Mouse (Mus musculus): ENCODE data around the gene Slc36a2.

Slc36a2 gene

DNA sequence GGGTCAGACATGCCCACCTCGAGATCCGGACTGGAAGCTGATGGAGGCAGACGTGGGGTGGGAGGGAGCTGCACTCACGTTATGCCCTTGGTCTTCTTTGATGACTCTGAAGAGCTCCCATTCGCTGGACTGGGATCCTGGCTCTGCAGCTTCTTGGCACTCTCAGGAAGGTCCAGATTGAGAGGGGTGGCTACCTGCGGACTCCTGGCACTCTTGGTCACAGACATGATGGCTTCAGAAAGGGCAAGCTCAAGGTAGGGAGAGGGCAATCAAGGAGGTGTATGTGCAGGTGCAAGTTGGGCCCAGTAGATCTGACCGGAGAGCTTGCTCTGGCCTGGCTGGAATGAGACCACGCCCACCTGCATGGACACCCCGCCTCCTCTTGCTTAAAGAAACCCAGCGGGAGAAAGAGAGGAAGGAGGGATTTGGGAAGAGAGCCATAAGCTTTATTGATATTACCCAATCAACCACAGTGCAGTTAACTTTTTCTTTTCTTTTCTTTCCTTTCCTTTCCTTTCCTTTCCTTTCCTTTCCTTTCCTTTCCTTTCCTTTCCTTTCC lies at the start of gene Slc36a2:
Slc36a2 (minus strand) TSS at position 345 of the 559 bp plus-strand sequence.
- DNase-seq, result peak; percentile 90

DNA sequence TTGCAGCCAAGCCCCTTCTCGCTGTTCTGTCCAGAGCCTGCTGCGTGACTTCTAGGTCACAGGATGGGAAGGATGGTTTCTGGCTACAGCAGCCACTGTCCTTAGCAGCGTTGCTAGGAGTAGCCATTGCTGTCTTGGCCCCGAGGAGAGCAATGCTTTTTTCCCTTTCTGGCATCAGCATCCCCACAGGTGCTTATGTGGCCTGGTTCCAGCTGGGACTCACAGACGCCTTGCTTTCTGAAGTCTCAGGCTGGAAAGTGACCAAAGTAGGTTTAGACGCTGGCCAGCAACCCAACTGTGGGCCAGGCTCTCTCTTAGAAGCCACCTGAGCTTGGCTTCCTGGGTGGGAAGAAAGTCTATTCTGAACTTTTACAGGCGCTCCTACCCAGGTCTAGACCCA lies 49.4 kb upstream of the Slc36a2 start:
- peak; percentile 86 for DNase-seq

DNA sequence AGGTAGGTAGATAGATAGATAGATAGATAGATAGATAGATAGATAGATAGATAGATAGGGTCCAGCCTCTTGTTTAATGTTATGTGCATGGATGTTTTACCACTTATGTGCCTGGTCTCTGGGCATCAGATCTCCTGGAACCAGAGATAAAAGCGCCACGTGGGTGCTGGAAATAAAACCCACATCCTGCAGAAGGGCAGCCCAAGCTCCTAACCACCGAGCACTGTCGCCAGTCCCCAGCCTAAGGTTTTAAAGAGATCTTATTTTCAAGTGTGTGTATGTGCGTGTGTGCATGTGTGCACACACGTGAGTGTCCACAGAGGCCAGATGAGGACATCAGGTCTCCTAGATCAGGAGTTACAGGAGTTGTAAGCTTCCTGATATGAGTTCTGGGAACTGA lies 46.2 kb upstream of the Slc36a2 start:
- no peak for DNase-seq

- DNase-seq, result no peak
These were observed 36.4 kb upstream of the Slc36a2 start for GRCm38 (mm10) chr11:55221306-55221705.

- DNase-seq, result no peak
These were observed 33.6 kb upstream of the Slc36a2 start for GRCm38 (mm10) chr11:55218473-55218872.

DNA sequence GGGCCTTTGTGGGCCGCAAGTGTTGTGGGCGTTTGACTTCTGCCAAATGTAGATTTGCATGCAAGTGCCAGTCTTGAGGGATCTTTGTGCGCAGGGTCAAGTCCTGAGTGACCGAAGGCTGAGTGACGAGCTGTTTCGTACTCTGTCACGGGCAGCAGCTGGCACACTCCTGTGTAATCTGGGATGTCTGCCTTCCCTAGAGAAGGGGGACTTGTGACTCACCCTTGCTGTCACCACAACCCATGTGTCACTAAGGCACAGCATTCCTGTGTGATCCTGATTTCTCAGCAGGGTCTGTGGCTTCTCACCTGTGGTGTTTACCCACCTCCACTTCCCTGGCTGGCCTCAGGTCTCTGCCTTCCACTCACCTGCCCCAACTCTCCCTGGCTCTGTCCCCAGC lies 33.0 kb upstream of the Slc36a2 start:
- DNase-seq, result no peak

DNA sequence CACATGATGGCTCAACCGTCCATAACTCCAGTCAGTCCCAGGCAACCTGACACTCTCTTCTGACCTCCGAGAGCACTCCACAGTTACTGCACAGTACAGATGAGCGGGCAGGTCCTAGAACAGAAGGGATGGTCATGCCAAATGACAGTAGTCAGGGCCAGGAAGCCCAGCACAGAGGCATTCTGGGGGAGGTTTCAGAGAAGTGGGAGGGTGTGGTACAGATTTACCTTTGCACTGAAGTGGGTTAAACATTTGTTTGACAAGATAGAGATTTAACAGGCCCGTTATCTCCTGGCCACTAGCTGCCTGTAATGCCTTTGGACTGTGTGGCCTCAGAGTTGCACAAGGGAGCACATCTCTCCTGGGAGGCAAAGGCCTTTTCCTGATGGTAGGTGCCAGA lies 32.5 kb upstream of the Slc36a2 start:
- no peak for DNase-seq

DNA sequence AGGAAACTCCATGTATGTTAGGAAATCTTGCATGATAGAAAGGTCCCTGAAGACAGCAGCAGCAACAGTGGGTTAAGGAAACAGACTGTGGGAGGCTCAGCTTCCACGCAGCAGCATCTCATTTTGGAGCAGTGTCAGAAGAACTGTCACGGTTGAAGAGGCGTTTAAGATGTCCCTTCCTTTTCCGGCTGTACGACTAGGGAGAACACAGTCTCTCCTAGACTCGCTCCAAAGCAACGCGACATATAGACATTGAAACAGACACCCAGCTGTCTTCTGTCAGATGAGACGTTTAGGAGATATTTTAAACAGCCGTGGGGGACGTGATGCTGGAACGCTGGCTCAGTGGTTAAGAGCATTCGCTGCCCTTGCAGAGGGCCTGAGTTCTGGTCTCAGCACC lies 32.0 kb upstream of the Slc36a2 start:
- no peak for DNase-seq

- DNase-seq, result no peak
These were observed 31.2 kb upstream of the Slc36a2 start for GRCm38 (mm10) chr11:55216061-55216460.

DNA sequence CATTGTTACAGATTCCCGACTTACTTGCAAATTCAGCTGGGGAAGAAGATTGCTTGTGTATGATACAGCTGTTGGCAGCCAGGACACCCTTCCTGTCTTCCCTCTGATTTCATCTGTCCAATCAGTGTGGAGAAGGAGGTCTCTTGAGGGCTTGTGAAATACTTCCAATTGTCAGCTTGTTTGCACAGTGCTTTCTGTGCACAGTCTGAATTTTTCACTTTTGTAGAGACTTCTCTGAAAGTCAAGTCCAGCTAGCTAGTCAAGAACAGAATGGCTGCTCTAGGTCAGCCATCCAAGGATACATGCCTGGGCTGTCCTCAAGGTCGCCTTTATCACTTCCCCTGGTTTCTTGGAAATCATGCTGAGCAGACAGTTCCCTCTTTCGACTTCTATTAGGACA lies 30.1 kb upstream of the Slc36a2 start:
- DNase-seq, result no peak

GRCm38 (mm10) chr11:55214161-55214560 lies 29.3 kb upstream of the Slc36a2 start:
- no peak for DNase-seq

GRCm38 (mm10) chr11:55213518-55213917 lies 28.6 kb upstream of the Slc36a2 start:
- no peak for DNase-seq

DNA sequence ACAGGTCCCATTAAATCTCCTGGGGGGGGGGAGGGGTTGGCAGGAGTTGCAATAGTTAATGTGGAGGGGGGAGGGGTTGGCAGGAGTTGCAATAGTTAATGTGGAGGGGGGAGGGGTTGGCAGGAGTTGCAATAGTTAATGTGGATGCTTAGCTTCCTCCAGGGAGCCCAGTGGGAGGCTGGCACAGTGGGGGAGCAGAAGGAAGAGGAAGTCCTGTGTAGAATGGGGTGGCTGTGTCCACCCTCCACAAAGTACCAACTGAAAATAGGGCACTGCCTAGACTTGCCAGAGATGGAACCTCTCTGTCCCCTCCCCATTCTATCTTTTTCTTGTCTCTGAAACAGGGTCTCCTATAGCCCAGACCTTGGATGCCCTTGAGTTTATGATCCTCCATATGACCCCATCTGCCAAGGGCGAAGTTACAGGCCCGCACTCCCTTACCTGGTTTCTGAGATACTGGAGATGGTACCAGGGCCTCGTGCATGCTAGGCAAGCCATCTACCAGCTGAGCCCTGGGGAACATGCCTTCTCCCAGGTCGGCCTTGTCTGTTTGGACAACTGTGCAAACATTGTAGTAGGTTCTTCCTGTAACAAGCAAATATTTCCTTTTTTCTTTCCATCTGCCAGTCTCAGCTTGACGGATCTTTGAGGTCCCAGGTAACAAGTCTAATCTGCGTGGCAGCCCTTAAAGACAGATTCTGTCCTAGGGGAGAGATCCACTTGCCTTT lies 24.9 kb upstream of the Slc36a2 start:
- DNase-seq, result no peak

GRCm38 (mm10) chr11:55209032-55209431 lies 24.2 kb upstream of the Slc36a2 start:
- no peak for DNase-seq

- no peak for DNase-seq
These were observed 23.3 kb upstream of the Slc36a2 start for GRCm38 (mm10) chr11:55208001-55208690.

DNA sequence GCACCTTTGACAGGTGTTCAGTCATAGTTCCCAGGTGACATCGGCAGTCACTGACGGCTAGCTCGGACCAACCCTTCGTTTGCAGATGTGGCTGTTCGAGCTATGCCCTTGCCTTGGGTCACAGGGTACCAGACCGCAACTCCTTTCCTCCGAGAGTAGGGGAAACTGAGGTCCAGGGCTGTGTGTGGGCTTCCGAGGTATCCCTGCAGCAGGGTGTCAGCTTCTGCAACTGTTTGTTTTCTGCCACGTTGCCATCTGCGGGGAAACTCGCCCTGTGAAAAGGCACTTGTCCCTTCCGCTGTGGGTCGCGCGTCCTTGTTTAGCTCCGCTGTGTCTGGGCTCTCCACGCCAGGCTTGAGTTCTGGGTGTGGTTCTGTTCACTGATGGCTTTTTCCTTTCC lies 19.7 kb upstream of the Slc36a2 start:
- no peak for DNase-seq

DNA sequence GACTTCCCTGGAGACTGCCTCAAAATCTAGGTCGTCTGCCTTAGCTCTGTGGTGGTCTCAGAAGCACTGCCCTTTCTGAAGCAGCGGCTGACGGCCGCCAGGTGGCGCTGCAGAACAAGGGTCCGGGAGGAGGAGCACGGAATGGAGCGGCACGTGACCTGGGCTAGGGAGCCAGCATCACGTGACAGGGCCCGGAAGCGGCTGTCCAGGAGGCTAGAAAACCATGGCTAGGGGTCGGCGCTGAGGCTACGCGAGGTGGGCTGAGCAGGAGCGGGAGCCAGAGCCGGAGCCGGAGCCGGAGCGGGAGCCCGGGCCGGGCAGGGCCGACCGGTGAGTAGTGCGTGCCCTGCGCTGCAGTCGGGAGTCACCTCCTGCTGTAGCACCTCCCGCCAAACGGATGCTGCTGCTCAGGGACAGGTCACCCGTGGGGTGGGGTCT lies 19.3 kb upstream of the Slc36a2 start, which contains the start of gene Slc36a1:
Slc36a1 (plus strand) TSS at position 192 of the 438 bp plus-strand sequence.
- peak; percentile 93 for DNase-seq

- DNase-seq, result no peak
These were observed 13.0 kb upstream of the Slc36a2 start for GRCm38 (mm10) chr11:55197740-55198510.

DNA sequence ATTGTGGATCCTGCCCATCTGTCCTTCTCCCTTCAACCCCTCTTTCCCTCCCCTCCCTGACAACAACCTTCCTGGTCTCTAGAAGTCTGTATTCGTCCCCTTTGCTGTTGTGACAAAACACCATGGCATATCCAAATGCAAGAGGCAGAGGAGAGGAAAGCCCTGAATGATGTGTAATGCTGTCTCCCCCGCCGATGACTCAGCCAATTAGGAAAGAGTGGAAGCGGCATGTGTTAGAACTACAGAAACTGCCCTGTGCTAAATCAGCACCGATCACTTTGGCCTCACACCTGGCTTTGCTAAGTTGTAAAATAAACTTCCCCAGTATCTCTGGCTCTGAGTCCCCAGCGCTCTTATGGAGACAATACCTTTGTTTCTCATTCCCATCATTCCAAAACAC lies 12.2 kb upstream of the Slc36a2 start:
- DNase-seq, result no peak

- no peak for DNase-seq
These were observed 5.3 kb upstream of the Slc36a2 start for GRCm38 (mm10) chr11:55190216-55190615.

- DNase-seq, result no peak
These were observed 2.9 kb upstream of the Slc36a2 start for GRCm38 (mm10) chr11:55187777-55188176.

GRCm38 (mm10) chr11:55187292-55187691 lies 2.4 kb upstream of the Slc36a2 start:
- DNase-seq, result no peak

DNA sequence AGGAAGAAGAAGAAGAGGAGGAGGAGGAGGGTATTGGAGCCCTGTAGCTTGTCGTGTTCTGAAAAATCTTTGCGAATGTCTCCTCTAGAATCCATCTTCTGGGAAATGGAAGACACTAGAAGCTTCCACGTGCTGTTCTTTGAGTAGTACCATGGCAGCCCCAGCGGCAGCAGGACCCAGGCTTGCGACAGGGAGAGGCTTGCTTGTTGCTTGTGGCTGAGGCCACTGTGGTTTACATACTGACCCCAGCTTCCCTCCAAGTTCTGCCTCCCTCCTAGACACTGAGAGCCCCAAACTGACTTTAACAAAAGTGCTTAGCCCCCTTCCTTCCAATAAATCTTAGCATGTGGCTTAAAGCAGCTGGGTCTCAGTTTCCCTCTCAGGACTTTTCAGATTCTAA lies 631 bp downstream of the Slc36a2 start:
- DNase-seq, result no peak

All from cerebellum, adult 9-11 months (tissue).